Mouse (Mus musculus): ENCODE results near the gene Acpp. TPM values are rescaled to one million over a fixed set of nuclear protein-coding genes. Genes with fewer than 3 reads are reported as not detected.

Gene Acpp
- polyA plus RNA-seq, 1 experiment = 15.4 TPM

GRCm38 (mm10) chr9:104251687-104252086, 85.9 kb downstream of the Acpp start:
- no peak for DNase-seq (ENCODE audit: low read depth)

- no peak for DNase-seq (ENCODE audit: low read depth)
These were observed 86.4 kb downstream of the Acpp start for GRCm38 (mm10) chr9:104251111-104251510.

GRCm38 (mm10) chr9:104247307-104247987, 90.1 kb downstream of the Acpp start:
- no peak for DNase-seq (ENCODE audit: low read depth)

GRCm38 (mm10) chr9:104243799-104244466, 93.6 kb downstream of the Acpp start:
- no peak for DNase-seq (ENCODE audit: low read depth)

- no peak for DNase-seq (ENCODE audit: low read depth)
These were observed 97.4 kb downstream of the Acpp start for GRCm38 (mm10) chr9:104240146-104240545.

- no peak for DNase-seq (ENCODE audit: low read depth)
These were observed 98.5 kb downstream of the Acpp start for GRCm38 (mm10) chr9:104239076-104239475.

Other genes with a start within 250 kb of the Acpp start
- gene Ackr4, start 210.8 kb downstream of the Acpp start, polyA plus RNA-seq (2012; rRNA removed) = 21.0 and 24.9 TPM in 2 replicates
- gene Dnajc13, start 74.8 kb downstream of the Acpp start, polyA plus RNA-seq (2012; rRNA removed) = 40.8 and 61.1 TPM in 2 replicates
- gene Cpne4, start 209.5 kb upstream of the Acpp start, polyA plus RNA-seq (2012; rRNA removed) = 0.08 and 0.18 TPM in 2 replicates